Mouse (Mus musculus) forebrain, embryonic 16.5 days (tissue): ENCODE data around the gene Hspa13. TPM values are rescaled to one million over a fixed set of nuclear protein-coding genes. Genes with fewer than 3 reads are reported as not detected.

ENCODE experiments used
- ATAC-seq: fragments of 200-750 bp; cut with Nextera tagmentation; 2 replicates; pipeline ENCODE4 v1.8.0; 2017; ENCODE audit warnings: mild to moderate bottlenecking, moderate library complexity
- H3K27ac ChIP-seq: fragments of 300-500 bp; sonication (generic); 2 replicates; pipeline ENCODE4 v1.5.1; 2014; ENCODE audit warnings: low read length, control low read depth
- H3K27me3 ChIP-seq: fragments of 300-500 bp; sonication (generic); replicated peaks from 2 replicates; pipeline ENCODE4 v1.6.1; 2014; ENCODE audit warnings: low read length; ENCODE audit not compliant: control insufficient read depth, insufficient read depth
- H3K36me3 ChIP-seq: fragments of 300-500 bp; sonication (generic); 2 replicates; pipeline ENCODE4 v1.6.1; 2014; ENCODE audit not compliant: control insufficient read depth, insufficient read depth
- H3K4me1 ChIP-seq: fragments of 300-500 bp; sonication (generic); replicated peaks from 2 replicates; pipeline ENCODE4 v1.6.1; 2014; ENCODE audit warnings: low read length; ENCODE audit not compliant: control insufficient read depth, insufficient read depth
- H3K4me2 ChIP-seq: fragments of 300-500 bp; sonication (generic); 2 replicates; pipeline ENCODE4 v1.6.1; 2014; ENCODE audit warnings: mild to moderate bottlenecking, low read length, control low read depth
- H3K4me3 ChIP-seq: fragments of 300-500 bp; sonication (generic); replicated peaks from 2 replicates; pipeline ENCODE4 v1.5.1; 2014; ENCODE audit warnings: mild to moderate bottlenecking, low read length, control low read depth
- H3K9ac ChIP-seq: fragments of 300-500 bp; sonication (generic); replicated peaks from 2 replicates; pipeline ENCODE4 v1.6.1; 2014; ENCODE audit warnings: low read depth, low read length, control low read depth
- H3K9me3 ChIP-seq: fragments of 300-500 bp; sonication (generic); 2 replicates; pipeline ENCODE4 v1.6.1; 2016; ENCODE audit warnings: low read length; ENCODE audit not compliant: control insufficient read depth
- WGBS: fragments of 180-500 bp; shearing (Covaris S2); extraction: QIAGEN DNeasy Blood & Tissue Kit; methylation state at CpG from one replicate; pipeline ENCODE4 v1.1.7; 2014; 5-methylcytosine and 5-hydroxymethylcytosine counted together
- polyA plus RNA-seq: library from polyadenylated mRNA; unstranded; fragments of >200 nt; fragmentation: Nextera tagmentation; extraction: Ambion mirVana; gene quantifications from 2 replicates; pipeline ENCODE4 v1.2.1, GENCODE M21; 2015

Gene Hspa13
- 45.4 and 49.5 TPM in 2 replicates for polyA plus RNA-seq

DNA sequence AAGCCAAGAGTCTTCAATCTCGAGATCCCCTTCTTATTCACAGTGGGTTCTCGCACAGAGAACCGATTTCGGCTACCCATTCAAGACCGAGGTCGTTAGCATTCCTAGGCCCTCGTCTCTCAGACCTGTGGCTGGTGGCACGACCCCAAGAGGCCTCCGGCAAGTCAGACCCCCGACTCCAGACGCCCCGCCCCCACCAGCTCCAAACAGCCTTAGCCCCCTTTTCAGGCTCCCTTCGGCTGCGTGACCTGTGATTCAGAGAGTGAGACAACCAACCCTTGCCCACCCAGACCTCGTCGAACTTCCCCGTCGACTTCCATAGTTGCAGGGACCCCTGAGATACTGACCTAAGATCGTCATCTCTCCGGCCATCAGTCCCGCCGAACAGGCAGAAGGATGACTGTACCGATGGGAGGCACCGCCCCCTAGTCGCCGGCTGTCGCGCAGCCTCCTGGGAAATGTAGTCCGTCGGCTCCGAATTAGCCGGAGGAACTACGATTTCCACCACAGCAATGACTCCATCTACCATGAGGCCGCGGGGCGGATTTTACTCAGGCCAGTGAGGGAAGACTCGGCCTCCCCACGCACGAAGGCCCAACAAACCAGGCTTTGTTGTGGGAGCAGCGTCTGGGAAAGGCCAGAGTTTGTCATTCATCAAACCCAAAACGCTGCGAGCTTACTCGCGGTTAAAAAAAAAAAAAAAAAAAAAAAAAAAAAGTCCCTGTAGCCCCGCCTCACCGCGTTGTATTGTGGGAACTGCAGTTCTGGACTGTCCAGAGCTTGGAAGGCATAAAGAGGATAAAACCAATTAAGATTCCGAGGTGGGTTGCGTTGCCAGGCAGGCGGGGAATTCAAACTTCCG, at the start of gene Hspa13:
Gene Hspa13 (minus strand): TSS at position 717 of the 862 bp plus-strand sequence.
- H3K9ac ChIP-seq, result peak within 1 kb of the TSS; percentile 74
- H3K27ac ChIP-seq, result peak within 1 kb of the TSS; percentile 69
- WGBS, result under 1% methylated on average over 51 of the region's 51 CpGs
- peak; percentile 99 for ATAC-seq
- H3K4me3 ChIP-seq, result peak within 1 kb of the TSS; percentile 74
- H3K27me3 ChIP-seq, result no peaks in the 10 kb centered on the region
- peaks cover 2% of the 10 kb centered on the region for H3K36me3 ChIP-seq
- H3K4me1 ChIP-seq, result peaks cover 13% of the 10 kb centered on the region
- H3K9me3 ChIP-seq, result no peaks in the 10 kb centered on the region
- H3K4me2 ChIP-seq, result peak within 1 kb of the TSS; percentile 71

DNA sequence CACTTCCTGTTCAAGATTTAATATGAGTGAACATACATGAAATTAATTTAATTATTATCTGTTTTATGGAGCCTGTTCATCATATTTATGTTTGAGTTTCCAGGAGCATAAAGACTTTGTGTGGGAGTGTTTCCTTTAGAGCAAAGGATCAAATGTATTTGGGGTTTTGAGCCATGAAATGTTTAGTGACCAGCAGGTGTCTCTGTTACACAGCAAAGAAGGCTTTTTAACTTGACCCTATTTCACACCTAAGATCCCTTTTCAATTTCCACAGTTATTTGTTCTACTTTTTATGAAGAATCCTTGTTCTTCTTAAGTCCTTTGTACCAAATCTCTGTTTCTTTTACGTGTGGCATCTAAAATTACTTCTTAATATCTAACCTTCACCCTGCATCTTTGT, 12.4 kb upstream of the Hspa13 start:
- no peak overlapping the region for H3K4me2 ChIP-seq
- H3K9me3 ChIP-seq, result no peaks in the 10 kb centered on the region
- no peak for ATAC-seq
- no peaks in the 10 kb centered on the region for H3K36me3 ChIP-seq
- no peak overlapping the region for H3K9ac ChIP-seq
- 39% methylated on average over 1 of the region's 1 CpGs for WGBS
- no peak overlapping the region for H3K27ac ChIP-seq
- no peaks in the 10 kb centered on the region for H3K27me3 ChIP-seq
- no peak overlapping the region for H3K4me3 ChIP-seq
- no peaks in the 10 kb centered on the region for H3K4me1 ChIP-seq

GRCm38 (mm10) chr16:75773222-75773621, 6.3 kb upstream of the Hspa13 start:
- Histone ChIP-seq H3K9me3 (no peaks in the 10 kb centered on the region), H3K36me3 (no peaks in the 10 kb centered on the region), H3K27ac (no peak overlapping the region), H3K4me2 (no peak overlapping the region), H3K4me3 (no peak overlapping the region), H3K9ac (no peak overlapping the region), H3K27me3 (no peaks in the 10 kb centered on the region), H3K4me1 (no peaks in the 10 kb centered on the region)
- ATAC-seq, result no peak
- 83% methylated on average over 10 of the region's 10 CpGs for WGBS

DNA sequence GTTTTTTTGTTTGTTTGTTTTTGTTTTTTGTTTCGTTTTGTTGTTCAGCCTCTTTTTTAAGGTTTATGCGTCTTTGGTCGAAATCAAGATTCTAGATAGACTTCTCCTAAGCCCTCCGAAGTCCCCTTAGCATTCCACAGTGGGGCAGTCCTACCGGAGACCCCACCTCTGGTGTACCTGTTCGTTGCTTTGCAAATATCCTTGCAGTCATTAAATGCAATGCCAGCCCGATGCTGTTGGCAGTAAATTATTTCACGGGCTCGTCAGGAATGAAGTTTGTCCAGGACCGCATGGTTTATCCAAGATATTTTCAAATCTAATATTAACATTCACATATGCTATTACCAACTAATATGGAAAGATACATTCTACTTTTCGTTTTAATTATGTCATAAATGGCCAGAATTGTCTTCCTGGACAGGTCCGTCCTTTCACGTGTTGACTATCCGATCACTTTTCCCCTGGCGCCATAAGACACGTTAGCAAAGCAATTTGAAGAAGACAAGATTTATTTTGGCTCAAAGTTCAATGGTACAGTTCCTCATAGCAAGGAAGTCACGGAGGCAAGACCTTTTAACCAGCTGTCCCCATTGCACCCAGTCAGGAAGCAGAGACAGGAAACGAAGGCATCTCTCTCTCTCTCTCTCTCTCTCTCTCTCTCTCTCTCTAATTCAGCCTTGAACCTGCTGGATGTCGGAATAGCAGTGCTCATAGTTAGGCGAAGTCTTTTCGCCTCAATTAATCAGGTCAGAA, 522 bp upstream of the Hspa13 start:
- Histone ChIP-seq H3K36me3 (peaks cover 1% of the 10 kb centered on the region; the same call in 1 of the 2 replicates), H3K27ac (peak overlapping the region; percentile 69), H3K9me3 (no peaks in the 10 kb centered on the region), H3K27me3 (no peaks in the 10 kb centered on the region), H3K4me1 (peaks cover 13% of the 10 kb centered on the region), H3K4me3 (peak overlapping the region; percentile 74), H3K4me2 (peak overlapping the region; percentile 71), H3K9ac (peak overlapping the region; percentile 74)
- WGBS, result 16% methylated on average over 21 of the region's 21 CpGs
- peak; percentile 45 for ATAC-seq

DNA sequence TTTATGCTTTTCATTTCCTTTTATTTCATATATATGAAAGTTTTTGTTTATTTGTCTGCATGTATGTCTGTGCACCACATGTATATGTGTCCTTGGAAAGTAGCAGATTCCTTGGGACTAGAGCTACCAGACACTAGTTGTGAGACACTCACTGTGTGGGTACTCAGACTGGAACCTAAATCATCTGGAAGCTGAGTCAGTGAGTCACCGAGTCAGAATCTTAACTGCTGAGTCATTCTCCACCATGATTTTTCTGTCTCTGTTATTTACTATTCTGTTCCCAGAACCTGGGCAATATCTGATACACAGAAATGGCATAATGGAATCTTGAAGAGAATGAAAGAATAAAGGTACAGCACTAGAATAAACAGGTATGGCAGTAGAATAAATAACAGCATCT, 14.0 kb downstream of the Hspa13 start:
- no peak overlapping the region for H3K4me2 ChIP-seq
- H3K4me1 ChIP-seq, result no peaks in the 10 kb centered on the region
- no peaks in the 10 kb centered on the region for H3K27me3 ChIP-seq
- H3K4me3 ChIP-seq, result no peak overlapping the region
- ATAC-seq, result no peak
- peaks cover 22% of the 10 kb centered on the region for H3K36me3 ChIP-seq
- no peaks in the 10 kb centered on the region for H3K9me3 ChIP-seq
- 82% methylated on average over 1 of the region's 1 CpGs for WGBS
- H3K27ac ChIP-seq, result no peak overlapping the region
- H3K9ac ChIP-seq, result no peak overlapping the region

- H3K9ac ChIP-seq, result no peak overlapping the region
- H3K27me3 ChIP-seq, result no peaks in the 10 kb centered on the region
- H3K9me3 ChIP-seq, result no peaks in the 10 kb centered on the region
- WGBS, result 57% methylated on average over 5 of the region's 5 CpGs
- H3K36me3 ChIP-seq, result peaks cover 5% of the 10 kb centered on the region
- H3K27ac ChIP-seq, result no peak overlapping the region
- H3K4me3 ChIP-seq, result no peak overlapping the region
- ATAC-seq, result no peak
- no peaks in the 10 kb centered on the region for H3K4me1 ChIP-seq
- H3K4me2 ChIP-seq, result no peak overlapping the region
Measured at GRCm38 (mm10) chr16:75750103-75750502, 16.8 kb downstream of the Hspa13 start.

- Histone ChIP-seq H3K36me3 (no peaks in the 10 kb centered on the region), H3K27ac (no peak overlapping the region), H3K4me2 (no peak overlapping the region), H3K4me3 (no peak overlapping the region), H3K9me3 (no peaks in the 10 kb centered on the region), H3K27me3 (no peaks in the 10 kb centered on the region), H3K9ac (no peak overlapping the region), H3K4me1 (no peaks in the 10 kb centered on the region)
- ATAC-seq, result no peak
- 91% methylated on average over 1 of the region's 1 CpGs for WGBS
Measured at GRCm38 (mm10) chr16:75748926-75749325, 18.0 kb downstream of the Hspa13 start.

DNA sequence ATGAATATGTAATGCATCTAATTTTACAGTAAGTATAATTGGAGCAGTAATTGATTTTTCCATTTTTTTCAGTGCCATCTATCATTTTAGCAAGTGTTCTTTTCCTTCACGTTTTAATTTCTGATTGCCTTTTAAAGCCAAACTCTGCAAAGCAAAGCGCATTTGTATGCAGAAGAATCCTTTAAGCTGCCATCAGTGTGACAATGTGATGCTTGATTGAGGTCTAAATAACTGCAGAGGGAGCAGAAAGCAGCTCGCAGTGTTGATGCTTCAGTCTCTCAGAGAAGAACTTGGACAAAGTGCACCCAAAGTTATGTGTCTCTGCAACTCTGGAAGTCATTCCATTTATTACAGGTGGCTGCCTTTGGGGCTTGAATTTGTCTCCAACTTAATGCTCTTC, 22.9 kb downstream of the Hspa13 start:
- WGBS, result 46% methylated on average over 3 of the region's 3 CpGs

DNA sequence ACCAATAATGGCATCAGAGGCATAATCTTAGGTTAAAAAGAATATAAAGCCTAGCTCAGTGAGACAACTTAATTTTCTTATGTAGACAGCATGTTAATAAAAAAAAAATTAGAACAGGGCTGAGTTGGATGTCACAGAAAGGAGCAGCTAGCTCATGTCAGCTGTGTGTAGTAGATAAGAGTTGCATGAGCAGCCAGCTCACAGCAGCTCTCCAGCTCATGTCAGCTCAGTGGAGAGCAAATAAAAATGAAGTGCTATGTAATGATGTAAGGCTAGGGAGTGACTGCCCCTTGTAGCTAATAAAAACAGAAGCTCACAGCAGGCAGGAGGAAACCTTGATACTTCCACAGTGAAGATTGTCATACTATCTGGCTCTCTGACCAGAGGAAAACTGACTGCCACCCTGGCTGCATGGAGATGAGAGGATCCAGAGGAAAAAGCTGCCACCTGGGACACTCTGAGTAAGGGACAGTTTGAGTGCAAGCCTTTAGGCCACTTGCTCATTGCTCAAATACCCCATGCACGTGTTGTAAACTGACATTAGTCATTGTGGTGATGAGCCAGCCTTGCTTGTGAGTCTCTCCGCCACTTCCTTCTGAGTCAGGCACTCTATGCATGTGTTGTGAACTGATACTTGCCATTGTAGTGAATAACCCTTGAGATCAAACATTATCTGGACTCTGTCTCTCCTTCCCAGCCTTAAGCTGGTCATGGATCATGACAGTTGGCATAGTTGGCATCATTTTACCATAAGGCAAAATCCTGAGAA, 49.3 kb downstream of the Hspa13 start:
- Histone ChIP-seq H3K4me2 (no peak overlapping the region), H3K4me1 (no peaks in the 10 kb centered on the region), H3K9me3 (no peaks in the 10 kb centered on the region), H3K9ac (no peak overlapping the region), H3K4me3 (no peak overlapping the region), H3K36me3 (no peaks in the 10 kb centered on the region), H3K27me3 (no peaks in the 10 kb centered on the region), H3K27ac (no peak overlapping the region)
- 72% methylated on average over 2 of the region's 2 CpGs for WGBS
- no peak for ATAC-seq

More for the DNA sequence above, 22.9 kb downstream of the Hspa13 start:
- no peak overlapping the region for H3K9ac ChIP-seq
- no peaks in the 10 kb centered on the region for H3K27me3 ChIP-seq
- no peak overlapping the region for H3K4me3 ChIP-seq
- ATAC-seq, result 0 out of 2 replicates have a peak, but pooled peaks have one; percentile 23
- H3K9me3 ChIP-seq, result no peaks in the 10 kb centered on the region
- no peak overlapping the region for H3K4me2 ChIP-seq
- H3K4me1 ChIP-seq, result no peaks in the 10 kb centered on the region
- H3K36me3 ChIP-seq, result no peaks in the 10 kb centered on the region
- no peak overlapping the region for H3K27ac ChIP-seq
